7 mouse cellular contexts compared by ENCODE assay signal in genomic region chr9:110333896-110334259, GRCm38 (mm10). TPM values are rescaled to one million over a fixed set of nuclear protein-coding genes. Genes with fewer than 3 reads are reported as not detected.
DNase-seq lines count a peak whose midpoint lies in the region; ATAC-seq and TF ChIP-seq lines count a peak whose summit lies in the region.

No protein-coding gene starts in this region.

- TF ChIP-seq POLR2A in testis, adult 2 months (IDR thresholded peaks at IDR 0.05; ENCODE audit: control insufficient read depth, low read depth, low read length) = no peak
- no peak for TF ChIP-seq POLR2A in limb, embryonic 14.5 days (IDR thresholded peaks at IDR 0.05; ENCODE audit: borderline replicate concordance, extremely low read depth, insufficient read depth, insufficient read length)

- peak overlapping the region; percentile 96 for H3K4me3 ChIP-seq in testis, adult 2 months (ENCODE audit: control insufficient read depth, low read depth, low read length)
- peak overlapping the region; percentile 89 for H3K4me3 ChIP-seq in forebrain, embryonic 11.5 days (ENCODE audit: low read depth, low read length)
- H3K4me3 ChIP-seq in limb, embryonic 14.5 days (replicated peaks; ENCODE audit: low read length) = peak overlapping the region; percentile 81
- H3K4me3 ChIP-seq in stomach, embryonic 15.5 days (replicated peaks) = peak overlapping the region; percentile 90

- H3K4me1 ChIP-seq in testis, adult 2 months (ENCODE audit: control insufficient read depth, insufficient read depth, low read length) = peaks cover 4% of the 10 kb centered on the region
- H3K4me1 ChIP-seq in forebrain, embryonic 11.5 days (replicated peaks; ENCODE audit: control insufficient read depth, insufficient read depth, low read length) = peaks cover 3% of the 10 kb centered on the region; the same call in 1 of the 2 replicates
- peaks cover 4% of the 10 kb centered on the region; the same call in 1 of the 2 replicates for H3K4me1 ChIP-seq in limb, embryonic 14.5 days (ENCODE audit: control insufficient read depth, insufficient read depth, low read length)
- peaks cover 10% of the 10 kb centered on the region; the same call in 1 of the 2 replicates for H3K4me1 ChIP-seq in stomach, embryonic 15.5 days

- WGBS in forebrain, embryonic 11.5 days = 10% methylated on average over 12 of the region's 12 CpGs
- WGBS in limb, embryonic 14.5 days = 9% methylated on average over 12 of the region's 12 CpGs
- WGBS in stomach, embryonic 15.5 days = 8% methylated on average over 12 of the region's 12 CpGs

- H3K27ac ChIP-seq in testis, adult 2 months (ENCODE audit: control insufficient read depth, insufficient read depth, low read depth, low read length) = no peak overlapping the region
- H3K27ac ChIP-seq in forebrain, embryonic 11.5 days (ENCODE audit: low read depth, low read length) = no peak overlapping the region
- H3K27ac ChIP-seq in limb, embryonic 14.5 days (replicated peaks; ENCODE audit: low read depth, low read length) = no peak overlapping the region
- H3K27ac ChIP-seq in stomach, embryonic 15.5 days = 0 out of 2 replicates have a peak overlapping the region, but pooled peaks have one; percentile 21

- no peaks in the 10 kb centered on the region for H3K27me3 ChIP-seq in testis, adult 2 months (ENCODE audit: control insufficient read depth, insufficient read depth, low read length)
- H3K27me3 ChIP-seq in forebrain, embryonic 11.5 days (ENCODE audit: control insufficient read depth, insufficient read depth, low read length) = no peaks in the 10 kb centered on the region
- no peaks in the 10 kb centered on the region for H3K27me3 ChIP-seq in limb, embryonic 14.5 days (ENCODE audit: control insufficient read depth, insufficient read depth, low read length)
- no peaks in the 10 kb centered on the region for H3K27me3 ChIP-seq in stomach, embryonic 15.5 days (replicated peaks)

- no peak for DNase-seq in testis, postnatal 10 days (ENCODE audit: low spot score)
- peak; percentile 65 for DNase-seq in forebrain, embryonic 11.5 days (ENCODE audit: low spot score)
- no peak for DNase-seq in limb, embryonic 14.5 days (ENCODE audit: low spot score)
- no peak for DNase-seq in Muller cell, postnatal 12 days (ENCODE audit: inconsistent ontology term)
- DNase-seq in gastrocnemius, postnatal 25 days = no peak

- no peak for TF ChIP-seq CTCF in testis, adult 2 months (IDR thresholded peaks at IDR 0.05; ENCODE audit: control insufficient read depth, insufficient read depth, insufficient replicate concordance, low read depth, low read length)

- H3K36me3 ChIP-seq in testis, adult 2 months (ENCODE audit: control insufficient read depth, insufficient read depth, low read length) = no peaks in the 10 kb centered on the region
- no peaks in the 10 kb centered on the region for H3K36me3 ChIP-seq in forebrain, embryonic 11.5 days (ENCODE audit: control insufficient read depth, insufficient read depth, low read length)
- H3K36me3 ChIP-seq in limb, embryonic 14.5 days (ENCODE audit: control insufficient read depth, insufficient read depth, low read length) = no peaks in the 10 kb centered on the region
- no peaks in the 10 kb centered on the region for H3K36me3 ChIP-seq in stomach, embryonic 15.5 days

- peak overlapping the region; percentile 83 for H3K9ac ChIP-seq in forebrain, embryonic 11.5 days (ENCODE audit: low read length)
- H3K9ac ChIP-seq in limb, embryonic 14.5 days (ENCODE audit: low read depth, low read length, severe bottlenecking) = peak overlapping the region; percentile 70
- peak overlapping the region; percentile 51; the same call in 1 of the 2 replicates for H3K9ac ChIP-seq in stomach, embryonic 15.5 days

- no peak for ATAC-seq in forebrain, embryonic 11.5 days (replicated peaks; ENCODE audit: low FRiP score)
- ATAC-seq in limb, embryonic 14.5 days (ENCODE audit: low FRiP score, low read depth) = peak; percentile 10; the same call in 1 of the 2 replicates
- no peak for ATAC-seq in stomach, embryonic 15.5 days (ENCODE audit: insufficient read depth, low FRiP score, low read depth)

- no peaks in the 10 kb centered on the region for H3K9me3 ChIP-seq in forebrain, embryonic 11.5 days (ENCODE audit: control insufficient read depth, low read length)
- no peaks in the 10 kb centered on the region for H3K9me3 ChIP-seq in limb, embryonic 14.5 days (ENCODE audit: control insufficient read depth, low read length)
- H3K9me3 ChIP-seq in stomach, embryonic 15.5 days = no peaks in the 10 kb centered on the region

- H3K4me2 ChIP-seq in forebrain, embryonic 11.5 days (ENCODE audit: low read depth, low read length, severe bottlenecking) = peak overlapping the region; percentile 85
- H3K4me2 ChIP-seq in limb, embryonic 14.5 days (replicated peaks; ENCODE audit: low read depth, low read length, severe bottlenecking) = peak overlapping the region; percentile 75
- H3K4me2 ChIP-seq in stomach, embryonic 15.5 days = peak overlapping the region; percentile 80

RNA-seq across cellular contexts. Expression of gene Scap, which starts 0.8 kb away (rescaled TPM):
- 10.8 and 13.3 TPM in 2 replicates for polyA plus RNA-seq in testis, adult 2 months (2012; rRNA removed)
- 40.2 and 42.8 TPM in 2 replicates for polyA plus RNA-seq in forebrain, embryonic 11.5 days (2014; fragmentation: Nextera tagmentation; extraction: Ambion mirVana)
- polyA plus RNA-seq in limb, embryonic 14.5 days (2012; rRNA removed) = 30.3 and 36.9 TPM in 2 replicates
- 28.4 and 33.5 TPM in 2 replicates for polyA plus RNA-seq in limb, embryonic 14.5 days (2014; fragmentation: Nextera tagmentation; extraction: Ambion mirVana)
- polyA plus RNA-seq in stomach, embryonic 15.5 days (2015; fragmentation: Nextera tagmentation; extraction: Ambion mirVana) = 38.1 and 38.5 TPM in 2 replicates
- total RNA-seq in gastrocnemius, postnatal 25 days (2021) = 10 to 100 TPM; 17.0 to 21.5 TPM

RNA-seq across cellular contexts. Expression of gene Elp6, which starts 28.9 kb away (rescaled TPM):
- 5.1 TPM in 2 replicates for polyA plus RNA-seq in testis, adult 2 months (2012; rRNA removed)
- polyA plus RNA-seq in forebrain, embryonic 11.5 days (2014; fragmentation: Nextera tagmentation; extraction: Ambion mirVana) = 37.5 and 40.3 TPM in 2 replicates
- polyA plus RNA-seq in limb, embryonic 14.5 days (2012; rRNA removed) = 36.1 and 43.4 TPM in 2 replicates
- 25.3 and 25.8 TPM in 2 replicates for polyA plus RNA-seq in limb, embryonic 14.5 days (2014; fragmentation: Nextera tagmentation; extraction: Ambion mirVana)
- 21.0 and 22.8 TPM in 2 replicates for polyA plus RNA-seq in stomach, embryonic 15.5 days (2015; fragmentation: Nextera tagmentation; extraction: Ambion mirVana)
- 1 to 10 TPM; 2.4 to 2.6 TPM for total RNA-seq in gastrocnemius, postnatal 25 days (2021)
